Mouse (Mus musculus) thymus, adult 2 months (tissue): ENCODE data around the gene Gad1. TPM values are rescaled to one million over a fixed set of nuclear protein-coding genes. Genes with fewer than 3 reads are reported as not detected.

Source experiments
- DNase-seq: peaks from one replicate; pipeline ENCODE4 v3.0.0; 2021
- H3K27ac ChIP-seq: fragments of 200-500 bp; 2 replicates; pipeline ENCODE4 v1.5.1; 2012; ENCODE audit warnings: low read length, control low read depth; ENCODE audit not compliant: control insufficient read depth, insufficient read depth
- H3K27me3 ChIP-seq: fragments of 200-500 bp; 2 replicates; pipeline ENCODE4 v1.6.1; 2012; ENCODE audit warnings: mild to moderate bottlenecking, low read length, moderate library complexity, mixed read lengths; ENCODE audit not compliant: control insufficient read depth, insufficient read depth
- H3K36me3 ChIP-seq: fragments of 200-500 bp; 2 replicates; pipeline ENCODE4 v1.6.1; 2012; ENCODE audit warnings: mild to moderate bottlenecking, low read length, moderate library complexity; ENCODE audit not compliant: control insufficient read depth, insufficient read depth
- H3K4me1 ChIP-seq: fragments of 200-500 bp; replicated peaks from 2 replicates; pipeline ENCODE4 v1.6.1; 2012; ENCODE audit warnings: low read length; ENCODE audit not compliant: control insufficient read depth, insufficient read depth
- H3K4me3 ChIP-seq: fragments of 200-500 bp; 2 replicates; pipeline ENCODE4 v1.5.1; 2012; ENCODE audit warnings: mild to moderate bottlenecking, low read length, control low read depth, moderate library complexity; ENCODE audit not compliant: control insufficient read depth, insufficient read depth
- CTCF ChIP-seq: fragments of 200-500 bp; IDR thresholded peaks from 2 replicates; pipeline ENCODE4 v1.5.1; 2012; ENCODE audit warnings: mild to moderate bottlenecking, control low read depth, low read length, moderate library complexity, borderline replicate concordance; ENCODE audit not compliant: control insufficient read depth, poor library complexity, insufficient read depth; ENCODE audit errors: extremely low read depth
- POLR2A ChIP-seq: fragments of 200-500 bp; IDR thresholded peaks from 2 replicates; pipeline ENCODE4 v1.6.1; 2012; ENCODE audit warnings: mild to moderate bottlenecking, low read length, control low read depth, moderate library complexity; ENCODE audit not compliant: control insufficient read depth, poor library complexity, insufficient read depth; ENCODE audit errors: extremely low read depth
- WGBS: fragments of 180-500 bp; shearing (Covaris S2); methylation state at CpG from one replicate; pipeline ENCODE4 v1.1.7; 2018; 5-methylcytosine and 5-hydroxymethylcytosine counted together
- polyA plus RNA-seq: library from polyadenylated mRNA; depleted of rRNA; stranded (reverse); fragments of >200 nt; gene quantifications from 2 replicates; pipeline ENCODE4 v1.2.3, GENCODE M21; 2012; rRNA removed

Gene Gad1
- 1.1 and 2.9 TPM in 2 replicates for polyA plus RNA-seq

DNA sequence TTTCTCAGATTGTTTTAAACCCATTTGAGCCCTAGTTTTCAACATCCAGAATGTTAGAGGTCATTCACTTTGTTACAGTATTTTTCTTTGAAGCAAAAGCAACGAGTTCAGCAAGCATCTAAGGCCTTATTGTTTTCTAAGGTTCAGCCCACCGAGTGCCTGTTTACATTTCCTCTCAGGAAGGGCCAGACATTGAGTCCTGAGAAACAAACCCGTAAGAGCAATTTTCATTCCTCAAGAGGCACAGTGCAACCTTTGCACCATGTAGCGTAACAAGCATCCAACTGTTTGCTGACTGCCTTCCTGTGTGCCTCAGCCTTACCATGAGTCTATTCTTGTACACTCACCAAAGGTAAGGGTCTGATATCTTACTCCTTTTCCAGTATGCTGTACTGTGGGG, at the start of gene Gad1:
Gene Gad1 (plus strand): TSS at position 301 of the 400 bp plus-strand sequence.
- no peak for TF ChIP-seq POLR2A
- no peaks in the 10 kb centered on the region for H3K4me1 ChIP-seq
- 56% methylated on average over 4 of the region's 4 CpGs for WGBS
- DNase-seq: no peak
- no peak within 1 kb of the TSS for H3K27ac ChIP-seq
- H3K27me3 ChIP-seq: no peaks in the 10 kb centered on the region
- H3K4me3 ChIP-seq: no peak within 1 kb of the TSS
- H3K36me3 ChIP-seq: no peaks in the 10 kb centered on the region

- DNase-seq: no peak
- WGBS: 56% methylated on average over 10 of the region's 10 CpGs
Observed at GRCm38 (mm10) chr2:70503436-70503835, 49.4 kb upstream of the Gad1 start.

DNA sequence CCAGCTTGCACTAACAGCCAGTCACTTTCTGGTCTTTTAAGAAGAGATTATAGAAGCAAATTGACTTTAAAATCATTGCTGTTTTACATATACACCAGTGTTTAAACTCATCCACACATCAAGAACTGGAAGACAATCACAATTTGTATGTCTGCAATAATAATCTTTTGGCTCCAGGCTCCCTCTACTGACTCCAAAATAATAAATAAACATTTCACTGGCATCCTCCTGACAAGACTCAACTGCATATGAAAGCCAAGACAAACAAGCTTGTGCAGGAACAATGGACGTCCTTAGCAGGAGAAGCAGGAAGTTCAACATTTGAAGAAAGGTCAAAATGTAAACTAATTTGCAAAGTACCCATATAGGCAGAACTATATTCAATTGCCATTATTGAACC, 47.6 kb upstream of the Gad1 start:
- Histone ChIP-seq H3K27me3 (peaks cover 17% of the 10 kb centered on the region), H3K4me3 (no peak overlapping the region), H3K27ac (no peak overlapping the region), H3K36me3 (no peaks in the 10 kb centered on the region), H3K4me1 (peaks cover 3% of the 10 kb centered on the region)
- TF ChIP-seq POLR2A (no peak), CTCF (no peak)
- 10% methylated on average over 1 of the region's 1 CpGs for WGBS
- DNase-seq: no peak

More at GRCm38 (mm10) chr2:70503436-70503835, 49.4 kb upstream of the Gad1 start:
- Histone ChIP-seq H3K27ac (no peak overlapping the region), H3K4me1 (no peaks in the 10 kb centered on the region), H3K27me3 (peaks cover 1% of the 10 kb centered on the region), H3K4me3 (no peak overlapping the region), H3K36me3 (no peaks in the 10 kb centered on the region)
- no peak for TF ChIP-seq CTCF
- TF ChIP-seq POLR2A: no peak

DNA sequence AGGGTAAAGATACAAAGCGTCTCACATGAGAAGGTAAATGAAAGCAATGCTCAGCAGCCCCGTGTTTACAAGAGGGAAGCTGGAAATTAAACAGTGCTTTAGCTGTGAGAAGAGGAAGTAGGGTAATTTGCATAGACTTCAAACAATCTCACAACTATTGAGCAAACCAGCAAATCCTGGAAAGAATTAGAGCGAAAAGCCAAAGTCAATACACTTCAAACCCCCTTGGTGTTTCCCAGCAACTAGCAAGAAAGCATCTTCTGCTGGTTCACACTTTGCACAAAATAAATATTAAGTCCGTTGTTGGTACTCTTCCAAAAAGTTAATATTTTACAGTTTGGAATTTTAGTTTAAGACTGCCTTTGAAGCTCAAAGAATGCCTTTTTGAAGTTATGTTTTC, 47.0 kb upstream of the Gad1 start:
- TF ChIP-seq CTCF: no peak
- no peak for TF ChIP-seq POLR2A
- Histone ChIP-seq H3K27me3 (peaks cover 19% of the 10 kb centered on the region), H3K36me3 (no peaks in the 10 kb centered on the region), H3K4me3 (no peak overlapping the region), H3K27ac (no peak overlapping the region), H3K4me1 (peaks cover 3% of the 10 kb centered on the region)
- no peak for DNase-seq
- WGBS: 15% methylated on average over 4 of the region's 4 CpGs

GRCm38 (mm10) chr2:70506372-70506771, 46.5 kb upstream of the Gad1 start:
- H3K36me3 ChIP-seq: no peaks in the 10 kb centered on the region
- peaks cover 3% of the 10 kb centered on the region for H3K4me1 ChIP-seq
- H3K27me3 ChIP-seq: peaks cover 19% of the 10 kb centered on the region
- WGBS: 74% methylated on average over 2 of the region's 2 CpGs
- no peak for TF ChIP-seq CTCF
- TF ChIP-seq POLR2A: no peak
- no peak overlapping the region for H3K27ac ChIP-seq
- DNase-seq: no peak
- H3K4me3 ChIP-seq: no peak overlapping the region

GRCm38 (mm10) chr2:70508496-70508895, 44.4 kb upstream of the Gad1 start, which contains the start of gene Erich2:
Gene Erich2 (plus strand): TSS chr2:70508819.
- Histone ChIP-seq H3K27ac (no peak within 1 kb of the TSS), H3K27me3 (peaks cover 19% of the 10 kb centered on the region), H3K4me1 (peaks cover 3% of the 10 kb centered on the region), H3K4me3 (0 out of 2 replicates have a peak within 1 kb of the TSS, but pooled peaks have one; percentile 19), H3K36me3 (no peaks in the 10 kb centered on the region)
- DNase-seq: no peak
- 22% methylated on average over 10 of the region's 10 CpGs for WGBS
- TF ChIP-seq CTCF (no peak), POLR2A (no peak)
